Mouse (Mus musculus) midbrain, embryonic 10.5 days (tissue): ENCODE measurements at regions not wholly inside any gene's neighbourhood (a gene's known extent, or its start where the extent isn't known, plus 50 kb on each side); places are given as distances from the start of the nearest gene placed in this dataset.

Source experiments
- DNase-seq: peaks from one replicate; pipeline ENCODE4 v3.0.0-alpha.2; 2017; ENCODE audit warnings: low spot score
- H3K27ac ChIP-seq: fragments of 300-500 bp; sonication (generic); replicated peaks from 2 replicates; pipeline ENCODE4 v1.5.1; 2016; ENCODE audit warnings: mild to moderate bottlenecking
- H3K27me3 ChIP-seq: fragments of 300-500 bp; sonication (generic); 2 replicates; pipeline ENCODE4 v1.6.1; 2016; ENCODE audit warnings: low read depth, mild to moderate bottlenecking; ENCODE audit not compliant: poor library complexity, severe bottlenecking
- H3K36me3 ChIP-seq: fragments of 300-500 bp; sonication (generic); 2 replicates; pipeline ENCODE4 v1.6.1; 2016; ENCODE audit warnings: mild to moderate bottlenecking, moderate library complexity
- H3K4me1 ChIP-seq: fragments of 300-500 bp; sonication (generic); 2 replicates; pipeline ENCODE4 v1.6.1; 2016
- H3K4me3 ChIP-seq: fragments of 300-500 bp; sonication (generic); 2 replicates; pipeline ENCODE4 v1.5.1; 2016; ENCODE audit warnings: mild to moderate bottlenecking, moderate library complexity
- H3K9me3 ChIP-seq: fragments of 300-500 bp; sonication (generic); replicated peaks from 2 replicates; pipeline ENCODE4 v1.6.1; 2016; ENCODE audit warnings: mild to moderate bottlenecking
- WGBS: fragments of 180-500 bp; shearing (Covaris S2); methylation state at CpG from one replicate; pipeline ENCODE4 v1.1.7; 2016; 5-methylcytosine and 5-hydroxymethylcytosine counted together

DNA sequence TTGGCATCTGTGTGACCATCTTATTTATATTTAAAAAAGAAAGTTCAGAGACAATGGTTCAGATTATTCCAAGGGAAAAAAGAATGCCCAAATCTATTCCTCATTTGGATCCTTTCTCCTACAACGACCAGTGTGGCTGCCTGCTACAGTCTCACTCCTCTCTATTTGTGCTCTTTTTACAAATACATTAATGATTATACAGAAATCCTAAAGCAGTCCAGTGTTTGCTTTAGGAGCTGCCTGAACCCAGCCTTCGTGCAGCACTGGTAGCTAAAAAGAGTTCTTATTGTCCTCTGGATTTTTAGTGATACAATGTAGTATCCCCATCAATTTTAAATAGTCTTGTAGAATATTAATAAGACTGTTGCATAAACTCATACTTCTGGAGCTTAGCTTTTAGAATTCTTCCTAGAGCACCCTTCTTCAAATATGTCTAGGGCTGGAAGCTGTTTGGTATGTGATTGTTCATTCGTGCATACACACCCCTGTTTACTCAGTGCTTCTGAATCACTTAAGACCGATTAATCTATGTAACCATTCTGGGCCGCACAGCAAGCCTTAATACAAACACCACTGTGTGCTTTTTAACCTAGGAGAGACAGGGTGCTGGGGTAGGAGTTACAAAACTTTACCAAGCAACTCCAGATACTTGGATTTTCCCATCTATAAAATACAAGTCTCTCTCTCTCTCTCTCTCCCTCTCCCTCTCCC, 69.0 kb upstream of the Magi3 start:
- Histone ChIP-seq H3K9me3 (no peaks in the 10 kb centered on the region), H3K27me3 (no peaks in the 10 kb centered on the region), H3K36me3 (no peaks in the 10 kb centered on the region), H3K27ac (no peak overlapping the region), H3K4me3 (no peak overlapping the region), H3K4me1 (peaks cover 18% of the 10 kb centered on the region)
- WGBS, result 64% methylated on average over 5 of the region's 5 CpGs
- DNase-seq, result no peak

GRCm38 (mm10) chr3:104287900-104288299, 67.7 kb upstream of the Magi3 start:
- peaks cover 18% of the 10 kb centered on the region for H3K4me1 ChIP-seq
- H3K4me3 ChIP-seq, result no peak overlapping the region
- H3K36me3 ChIP-seq, result no peaks in the 10 kb centered on the region
- no peaks in the 10 kb centered on the region for H3K9me3 ChIP-seq
- no peak for DNase-seq
- H3K27ac ChIP-seq, result no peak overlapping the region
- H3K27me3 ChIP-seq, result no peaks in the 10 kb centered on the region

DNA sequence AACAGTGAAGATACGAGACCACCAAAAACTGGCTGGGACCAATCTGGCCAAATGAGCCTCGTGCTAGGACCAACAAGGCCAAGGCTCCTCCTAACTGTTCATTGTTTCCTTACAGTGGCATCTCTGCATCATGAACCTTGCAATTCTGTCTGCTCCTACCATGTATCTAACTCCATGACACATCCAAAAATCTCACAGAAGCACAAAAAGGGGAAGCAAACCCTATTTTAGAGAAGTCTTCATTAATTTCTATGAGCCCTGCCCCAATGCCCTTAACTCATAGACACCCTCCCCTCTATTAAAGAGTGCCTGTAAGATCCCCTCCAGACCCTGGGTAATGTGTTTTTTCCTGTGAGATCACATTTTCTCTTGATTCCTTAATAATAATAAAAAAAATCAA, 64.8 kb upstream of the Magi3 start:
- 94% methylated on average over 2 of the region's 2 CpGs for WGBS

GRCm38 (mm10) chr3:104283855-104284254, 63.7 kb upstream of the Magi3 start:
- WGBS, result 89% methylated on average over 5 of the region's 5 CpGs
- no peaks in the 10 kb centered on the region for H3K9me3 ChIP-seq
- H3K4me1 ChIP-seq, result peaks cover 10% of the 10 kb centered on the region
- H3K27ac ChIP-seq, result no peak overlapping the region
- no peak for DNase-seq
- no peak overlapping the region for H3K4me3 ChIP-seq
- H3K27me3 ChIP-seq, result no peaks in the 10 kb centered on the region
- H3K36me3 ChIP-seq, result no peaks in the 10 kb centered on the region

More for the DNA sequence above, 64.8 kb upstream of the Magi3 start:
- Histone ChIP-seq H3K36me3 (no peaks in the 10 kb centered on the region), H3K9me3 (no peaks in the 10 kb centered on the region), H3K27ac (no peak overlapping the region), H3K4me3 (no peak overlapping the region), H3K4me1 (peaks cover 18% of the 10 kb centered on the region), H3K27me3 (no peaks in the 10 kb centered on the region)
- no peak for DNase-seq

GRCm38 (mm10) chr3:104279505-104279904, 59.3 kb upstream of the Magi3 start:
- H3K27ac ChIP-seq, result no peak overlapping the region
- WGBS, result 83% methylated on average over 6 of the region's 6 CpGs
- H3K4me1 ChIP-seq, result peaks cover 12% of the 10 kb centered on the region

DNA sequence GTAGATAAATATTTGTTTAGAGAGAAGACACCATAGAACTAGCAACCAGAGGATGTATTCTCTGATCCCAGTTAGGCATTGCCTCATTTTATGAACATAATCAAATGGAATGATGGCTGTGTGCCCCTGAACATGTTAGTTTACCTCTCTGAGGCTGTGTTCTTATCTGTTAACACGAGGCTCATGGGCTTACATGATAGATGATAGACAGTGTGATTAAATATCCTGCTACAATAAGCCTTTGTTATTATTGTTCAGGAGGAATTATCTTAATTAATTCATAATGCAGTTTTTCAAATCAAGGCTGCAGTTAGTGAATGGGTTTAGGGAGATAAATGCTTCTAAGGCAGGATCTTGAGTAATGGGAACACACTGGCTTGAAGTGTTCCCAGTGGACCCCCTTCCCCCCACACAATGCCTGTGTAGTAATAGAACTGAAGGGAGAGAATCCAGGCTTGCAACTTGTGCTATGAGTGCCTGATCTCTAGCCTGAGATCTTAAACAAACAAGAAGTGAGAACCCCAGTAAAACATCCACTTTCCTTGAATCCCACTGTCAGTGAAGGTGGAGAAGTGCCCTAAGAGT, 54.6 kb upstream of the Magi3 start:
- H3K27me3 ChIP-seq, result no peaks in the 10 kb centered on the region
- 69% methylated on average over 1 of the region's 1 CpGs for WGBS
- H3K36me3 ChIP-seq, result no peaks in the 10 kb centered on the region
- no peak overlapping the region for H3K4me3 ChIP-seq
- H3K9me3 ChIP-seq, result no peaks in the 10 kb centered on the region
- no peak overlapping the region for H3K27ac ChIP-seq
- H3K4me1 ChIP-seq, result peaks cover 20% of the 10 kb centered on the region
- DNase-seq, result no peak

More at GRCm38 (mm10) chr3:104279505-104279904, 59.3 kb upstream of the Magi3 start:
- Histone ChIP-seq H3K4me3 (no peak overlapping the region), H3K36me3 (no peaks in the 10 kb centered on the region), H3K27me3 (no peaks in the 10 kb centered on the region), H3K9me3 (no peaks in the 10 kb centered on the region)
- DNase-seq, result no peak

DNA sequence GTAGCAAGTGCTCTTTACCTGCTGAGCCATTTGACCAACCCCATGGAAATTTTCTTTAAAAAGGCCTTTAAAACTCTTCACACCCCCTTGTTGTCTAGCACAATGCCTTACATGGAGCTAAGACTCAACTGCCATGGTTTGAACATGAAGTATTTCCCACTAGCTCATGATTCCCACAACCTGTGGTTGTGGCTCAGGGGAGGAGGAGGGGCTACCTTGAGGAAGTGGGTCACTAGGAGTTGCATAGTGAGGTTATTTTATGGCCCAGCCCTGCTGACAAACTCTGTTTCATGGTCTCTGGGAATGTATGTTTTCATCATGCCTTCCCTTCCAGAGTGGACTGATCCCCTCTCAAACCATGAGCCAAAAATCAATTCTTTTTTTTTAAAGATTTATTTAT, 53.9 kb upstream of the Magi3 start:
- H3K4me3 ChIP-seq, result no peak overlapping the region
- H3K36me3 ChIP-seq, result no peaks in the 10 kb centered on the region
- DNase-seq, result no peak
- H3K4me1 ChIP-seq, result peaks cover 20% of the 10 kb centered on the region
- H3K27ac ChIP-seq, result no peak overlapping the region
- H3K9me3 ChIP-seq, result no peaks in the 10 kb centered on the region
- H3K27me3 ChIP-seq, result no peaks in the 10 kb centered on the region
